Mouse (Mus musculus): Measurements from ENCODE around the gene Pds5a.

- no peak for TF ChIP-seq ETS1 (IDR thresholded peaks at IDR 0.05; ENCODE audit: low read depth, low read length)
- TF ChIP-seq POLR2A (IDR thresholded peaks at IDR 0.05; ENCODE audit: control insufficient read depth in 1 of 2, insufficient read depth in 1 of 2, low read depth in 1 of 2, low read length in 2 of 2, poor library complexity in 1 of 2) = no peak
- no peak for TF ChIP-seq CTCF (IDR thresholded peaks at IDR 0.05 in 2 of 3, conservative IDR thresholded peaks at IDR 0.05 in 1 of 3; ENCODE audit: control insufficient read depth in 1 of 3, insufficient read depth in 1 of 3, low read depth in 2 of 3, low read length in 3 of 3, poor library complexity in 1 of 3, severe bottlenecking in 1 of 3)
Observed at GRCm38 (mm10) chr5:65711463-65711862, 13.4 kb upstream of the Pds5a start.

Measured in MEL (cell line).